Mouse (Mus musculus) hindbrain, embryonic 10.5 days (tissue): Measurements from ENCODE around the gene Snupn. TPM values are rescaled to one million over a fixed set of nuclear protein-coding genes. Genes with fewer than 3 reads are reported as not detected.
"Not testable (repeated sequence)": the region's sequence is repeated elsewhere in the genome, so short reads cannot be mapped to it uniquely, and the experiment has no call there.

ENCODE experiments used
- DNase-seq: peaks from one replicate; pipeline ENCODE4 v3.0.0-alpha.2; 2017; ENCODE audit warnings: low spot score
- H3K27ac ChIP-seq: fragments of 300-500 bp; sonication (generic); 2 replicates; pipeline ENCODE4 v1.5.1; 2016; ENCODE audit warnings: mild to moderate bottlenecking, moderate library complexity
- H3K27me3 ChIP-seq: fragments of 300-500 bp; sonication (generic); 2 replicates; pipeline ENCODE4 v1.6.1; 2016; ENCODE audit warnings: mild to moderate bottlenecking; ENCODE audit not compliant: poor library complexity, insufficient read depth, severe bottlenecking
- H3K36me3 ChIP-seq: fragments of 300-500 bp; sonication (generic); 2 replicates; pipeline ENCODE4 v1.6.1; 2016; ENCODE audit warnings: mild to moderate bottlenecking, moderate library complexity
- H3K4me1 ChIP-seq: fragments of 300-500 bp; sonication (generic); replicated peaks from 2 replicates; pipeline ENCODE4 v1.6.1; 2016; ENCODE audit warnings: mild to moderate bottlenecking
- H3K4me3 ChIP-seq: fragments of 300-500 bp; sonication (generic); 2 replicates; pipeline ENCODE4 v1.5.1; 2016; ENCODE audit warnings: mild to moderate bottlenecking, moderate library complexity
- H3K9me3 ChIP-seq: fragments of 300-500 bp; sonication (generic); 2 replicates; pipeline ENCODE4 v1.6.1; 2016; ENCODE audit warnings: mild to moderate bottlenecking, moderate library complexity
- WGBS: fragments of 180-500 bp; shearing (Covaris S2); methylation state at CpG from one replicate; pipeline ENCODE4 v1.1.7; 2016; 5-methylcytosine and 5-hydroxymethylcytosine counted together
- polyA plus RNA-seq: library from polyadenylated mRNA; unstranded; fragments of >200 nt; fragmentation: Nextera tagmentation; extraction: Ambion mirVana; gene quantifications from 2 replicates; pipeline ENCODE4 v1.2.1, GENCODE M21; 2016

Gene Snupn
- polyA plus RNA-seq, 1 experiment from 2014 or later = 28.4 TPM

DNA sequence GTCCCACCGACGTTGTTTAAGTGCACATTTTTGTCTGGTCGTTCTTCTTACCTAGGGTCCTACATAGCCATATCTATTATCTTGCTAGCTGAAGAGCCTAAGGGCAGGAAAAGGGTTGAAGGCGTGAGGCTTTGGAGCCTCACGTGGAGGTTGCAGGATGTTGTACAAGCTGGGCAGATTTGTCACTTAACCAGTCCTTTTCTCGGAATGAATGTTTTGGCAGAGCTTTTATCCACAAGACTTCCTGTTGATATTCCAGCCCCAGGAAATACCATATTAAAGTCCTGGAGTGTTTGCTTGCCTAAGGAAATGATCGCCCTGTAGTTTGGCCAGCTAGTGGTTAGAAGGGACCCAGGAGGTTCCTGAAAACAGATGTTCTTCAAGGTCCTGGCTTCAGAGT, 12.3 kb upstream of the Snupn start:
- peak overlapping the region; percentile 89 for H3K27ac ChIP-seq
- no peak for DNase-seq

DNA sequence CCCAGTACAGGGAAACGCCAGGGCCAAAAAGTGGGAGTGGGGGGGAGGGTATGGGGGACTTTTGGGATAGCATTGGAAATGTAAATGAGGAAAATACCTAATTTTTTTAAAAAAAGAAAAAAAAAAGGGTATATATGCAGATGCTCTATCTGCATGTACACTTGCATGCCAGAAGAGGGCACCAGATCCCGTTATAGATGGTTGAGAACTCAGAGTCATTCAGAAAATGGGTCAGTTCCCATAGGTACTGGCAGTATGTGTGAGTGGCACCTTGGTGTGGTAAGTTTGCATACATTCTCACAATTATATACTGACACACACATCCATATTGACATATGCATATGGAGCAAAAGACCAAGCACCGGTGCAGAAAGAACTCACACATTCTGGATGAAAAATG, 3.2 kb upstream of the Snupn start:
- not testable (repeated sequence) for H3K27me3 ChIP-seq, H3K4me3 ChIP-seq, H3K9me3 ChIP-seq, DNase-seq, H3K36me3 ChIP-seq, H3K27ac ChIP-seq
- 25% methylated on average over 3 of the region's 3 CpGs for WGBS
- H3K4me1 ChIP-seq = peaks cover 13% of the 10 kb centered on the region

More for the DNA sequence above, 12.3 kb upstream of the Snupn start:
- peaks cover 16% of the 10 kb centered on the region for H3K4me1 ChIP-seq
- 7% methylated on average over 7 of the region's 7 CpGs for WGBS
- H3K36me3 ChIP-seq = peaks cover 6% of the 10 kb centered on the region; the same call in 1 of the 2 replicates
- H3K4me3 ChIP-seq = peak overlapping the region; percentile 84
- H3K9me3 ChIP-seq = no peaks in the 10 kb centered on the region
- no peaks in the 10 kb centered on the region for H3K27me3 ChIP-seq

DNA sequence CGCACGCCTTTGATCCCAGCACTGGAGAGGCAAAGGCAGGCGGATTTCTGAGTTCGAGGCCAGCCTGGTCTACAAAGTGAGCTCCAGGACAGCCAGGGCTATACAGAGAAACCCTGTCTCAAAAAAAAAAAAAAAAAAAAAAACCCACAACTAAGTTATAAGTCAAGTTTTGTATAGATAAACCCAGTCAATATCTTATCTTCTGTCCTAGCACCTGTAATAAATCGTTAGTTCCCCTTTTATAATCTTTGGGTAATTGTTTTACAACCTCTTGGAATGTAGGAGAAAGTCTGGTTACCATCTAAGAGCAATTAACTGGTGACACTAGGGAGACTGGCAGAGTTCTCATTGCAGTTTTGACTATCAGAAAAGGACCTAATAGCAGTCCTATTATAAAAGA, 2.0 kb upstream of the Snupn start:
- H3K27me3 ChIP-seq, DNase-seq, H3K27ac ChIP-seq, H3K36me3 ChIP-seq, H3K9me3 ChIP-seq, H3K4me3 ChIP-seq: not testable (repeated sequence)
- H3K4me1 ChIP-seq = peaks cover 13% of the 10 kb centered on the region
- WGBS = 92% methylated on average over 5 of the region's 5 CpGs

DNA sequence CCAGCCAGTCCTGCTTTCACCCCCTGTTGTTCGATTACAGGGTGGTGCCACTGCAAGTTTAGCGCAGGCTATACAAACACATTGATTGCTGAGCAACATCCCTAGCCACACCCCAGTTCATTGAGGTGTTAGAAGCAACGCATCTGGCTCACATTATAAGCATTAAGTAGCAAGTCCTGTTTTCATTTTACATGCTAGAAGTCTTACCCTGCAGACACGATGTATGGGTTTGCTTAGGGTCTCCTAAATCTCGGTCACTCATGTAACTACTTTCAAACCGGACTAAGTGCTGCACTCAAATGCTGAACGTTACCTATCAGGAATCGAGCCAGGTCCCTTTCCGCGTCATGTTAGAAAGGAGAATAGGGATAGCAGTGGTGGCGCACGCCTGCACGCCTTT, 911 bp upstream of the Snupn start:
- H3K4me3 ChIP-seq = peak overlapping the region; percentile 70
- no peaks in the 10 kb centered on the region for H3K36me3 ChIP-seq
- H3K4me1 ChIP-seq = peaks cover 13% of the 10 kb centered on the region
- H3K9me3 ChIP-seq = no peaks in the 10 kb centered on the region
- DNase-seq = no peak
- 33% methylated on average over 13 of the region's 13 CpGs for WGBS
- H3K27ac ChIP-seq = peak overlapping the region; percentile 95
- H3K27me3 ChIP-seq = no peaks in the 10 kb centered on the region

DNA sequence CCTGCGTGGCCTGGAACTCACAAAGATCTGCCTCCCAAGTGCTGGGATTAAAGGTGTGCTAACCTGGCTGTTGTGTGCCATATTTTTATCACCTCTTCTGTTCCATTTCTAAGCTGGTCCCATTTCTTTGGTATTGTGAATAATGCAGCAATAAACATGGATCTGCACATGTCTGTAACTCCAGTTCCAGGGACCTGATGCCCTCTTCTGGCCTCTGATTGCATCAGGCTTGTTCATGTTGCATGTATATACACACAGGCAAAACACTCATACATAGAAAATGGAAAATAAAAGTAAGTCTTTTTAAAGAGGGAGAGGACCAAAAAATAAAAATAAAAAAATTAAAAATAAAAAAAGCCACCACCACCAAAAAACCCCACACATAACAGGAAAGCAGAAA, 2.9 kb downstream of the Snupn start:
- H3K4me3 ChIP-seq = no peak overlapping the region
- DNase-seq = no peak
- H3K36me3 ChIP-seq = peaks cover 17% of the 10 kb centered on the region
- no peak overlapping the region for H3K27ac ChIP-seq
- H3K9me3 ChIP-seq = no peaks in the 10 kb centered on the region
- WGBS = 95% methylated on average over 1 of the region's 1 CpGs
- H3K27me3 ChIP-seq = no peaks in the 10 kb centered on the region
- peaks cover 13% of the 10 kb centered on the region for H3K4me1 ChIP-seq

DNA sequence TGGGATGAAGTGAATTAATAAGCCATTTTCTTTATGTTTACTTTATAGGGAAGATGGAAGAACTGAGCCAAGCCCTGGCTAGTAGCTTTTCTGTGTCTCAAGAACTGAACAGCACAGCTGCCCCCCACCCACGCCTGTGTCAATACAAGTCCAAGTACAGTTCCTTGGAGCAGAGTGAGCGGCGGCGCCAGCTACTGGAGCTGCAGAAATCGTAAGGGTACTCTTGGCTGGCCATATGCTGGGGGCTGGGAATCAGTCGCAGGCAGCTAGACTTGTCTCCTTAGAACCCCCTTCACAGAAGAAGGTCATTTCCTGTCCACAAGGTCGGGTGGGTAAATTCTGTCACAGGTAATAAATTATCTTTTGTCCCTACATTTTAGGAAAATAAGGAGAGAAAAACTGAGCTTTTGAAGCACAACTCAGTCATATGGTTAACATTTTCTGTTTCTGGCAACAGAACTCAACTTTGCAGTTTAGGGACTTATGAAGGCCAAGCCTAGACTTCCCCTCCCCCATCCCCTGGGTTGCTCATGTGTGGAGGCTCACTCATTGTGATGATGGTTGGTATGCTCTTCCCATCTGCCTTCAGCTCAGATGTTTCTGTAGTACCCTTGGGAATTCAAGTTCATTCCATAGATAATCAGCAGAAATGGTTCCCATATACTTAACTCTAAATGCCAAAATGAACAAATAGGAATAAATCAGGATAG, 6.4 kb downstream of the Snupn start:
- no peak for DNase-seq
- WGBS = 86% methylated on average over 7 of the region's 7 CpGs

DNA sequence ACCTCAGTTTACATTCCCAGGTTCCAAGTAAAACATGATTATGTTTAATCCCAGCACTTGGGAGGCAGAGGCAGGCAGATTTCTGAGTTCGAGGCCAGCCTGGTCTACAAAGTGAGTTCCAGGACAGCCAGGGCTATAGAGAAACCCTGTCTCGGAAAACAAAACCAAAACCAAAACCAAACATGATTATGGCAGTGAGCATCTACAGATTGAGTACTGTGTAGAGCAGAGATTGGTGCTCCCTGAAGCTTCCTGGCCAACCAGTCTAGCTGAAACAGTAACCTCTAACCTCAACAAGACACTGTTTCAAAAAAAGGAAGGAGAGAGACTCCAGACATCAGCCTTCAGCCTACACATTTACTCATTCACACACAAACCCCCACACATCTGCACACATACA, 8.0 kb downstream of the Snupn start:
- Histone ChIP-seq H3K4me1 (no peaks in the 10 kb centered on the region), H3K9me3 (peaks cover 8% of the 10 kb centered on the region; the same call in 1 of the 2 replicates), H3K36me3 (peaks cover 58% of the 10 kb centered on the region), H3K4me3 (no peak overlapping the region), H3K27ac (no peak overlapping the region), H3K27me3 (no peaks in the 10 kb centered on the region)
- 95% methylated on average over 2 of the region's 2 CpGs for WGBS
- DNase-seq = no peak

More for the DNA sequence above, 6.4 kb downstream of the Snupn start:
- no peak overlapping the region for H3K27ac ChIP-seq
- H3K27me3 ChIP-seq = no peaks in the 10 kb centered on the region
- H3K4me1 ChIP-seq = no peaks in the 10 kb centered on the region
- H3K9me3 ChIP-seq = peaks cover 8% of the 10 kb centered on the region; the same call in 1 of the 2 replicates
- H3K36me3 ChIP-seq = peaks cover 42% of the 10 kb centered on the region
- H3K4me3 ChIP-seq = no peak overlapping the region

DNA sequence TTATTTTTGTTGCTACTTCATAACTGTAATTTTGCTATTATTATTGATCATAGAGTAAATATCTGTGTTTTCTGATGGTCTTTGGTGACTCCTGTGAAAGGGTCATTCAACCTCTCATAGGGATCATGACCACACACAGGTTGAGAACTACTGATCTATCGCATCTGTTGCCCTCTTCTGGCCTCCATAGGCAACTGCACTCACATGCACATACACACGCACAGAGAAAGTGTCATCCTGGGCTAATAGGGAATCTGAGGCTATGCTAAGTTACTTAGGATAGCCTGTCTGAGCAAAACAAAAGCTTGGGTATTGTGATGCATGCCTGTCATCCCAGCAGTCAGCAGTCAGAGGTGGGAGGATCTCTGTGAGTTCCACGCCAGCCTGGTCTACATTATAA, 10.9 kb downstream of the Snupn start:
- Histone ChIP-seq H3K36me3 (peaks cover 66% of the 10 kb centered on the region), H3K4me1 (no peaks in the 10 kb centered on the region)
- no peak for DNase-seq

DNA sequence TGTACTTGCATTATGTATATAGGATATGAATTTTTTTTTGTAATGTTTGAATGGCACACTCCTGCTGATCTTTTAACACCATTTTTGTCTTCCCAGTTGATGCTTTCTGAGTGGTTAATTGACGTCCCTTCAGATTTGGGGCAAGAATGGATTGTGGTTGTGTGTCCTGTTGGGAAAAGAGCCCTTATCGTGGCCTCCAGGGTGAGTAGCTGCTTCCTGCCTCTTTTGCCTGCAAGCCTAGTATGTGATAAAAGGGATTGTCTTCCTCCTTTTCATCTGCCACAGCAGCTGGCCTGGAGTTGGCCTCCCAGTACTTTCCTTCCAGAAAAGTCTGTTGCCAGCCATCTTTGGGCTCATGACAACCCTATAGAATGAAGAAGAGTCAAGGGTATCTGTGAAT, 19.5 kb downstream of the Snupn start:
- Histone ChIP-seq H3K27me3 (no peaks in the 10 kb centered on the region), H3K4me3 (no peak overlapping the region), H3K4me1 (no peaks in the 10 kb centered on the region), H3K36me3 (peaks cover 52% of the 10 kb centered on the region), H3K9me3 (no peaks in the 10 kb centered on the region), H3K27ac (no peak overlapping the region)
- DNase-seq = no peak
- 78% methylated on average over 2 of the region's 2 CpGs for WGBS

More for the DNA sequence above, 10.9 kb downstream of the Snupn start:
- 95% methylated on average over 3 of the region's 3 CpGs for WGBS
- peaks cover 8% of the 10 kb centered on the region; the same call in 1 of the 2 replicates for H3K9me3 ChIP-seq
- no peak overlapping the region for H3K4me3 ChIP-seq
- no peak overlapping the region for H3K27ac ChIP-seq
- H3K27me3 ChIP-seq = no peaks in the 10 kb centered on the region

DNA sequence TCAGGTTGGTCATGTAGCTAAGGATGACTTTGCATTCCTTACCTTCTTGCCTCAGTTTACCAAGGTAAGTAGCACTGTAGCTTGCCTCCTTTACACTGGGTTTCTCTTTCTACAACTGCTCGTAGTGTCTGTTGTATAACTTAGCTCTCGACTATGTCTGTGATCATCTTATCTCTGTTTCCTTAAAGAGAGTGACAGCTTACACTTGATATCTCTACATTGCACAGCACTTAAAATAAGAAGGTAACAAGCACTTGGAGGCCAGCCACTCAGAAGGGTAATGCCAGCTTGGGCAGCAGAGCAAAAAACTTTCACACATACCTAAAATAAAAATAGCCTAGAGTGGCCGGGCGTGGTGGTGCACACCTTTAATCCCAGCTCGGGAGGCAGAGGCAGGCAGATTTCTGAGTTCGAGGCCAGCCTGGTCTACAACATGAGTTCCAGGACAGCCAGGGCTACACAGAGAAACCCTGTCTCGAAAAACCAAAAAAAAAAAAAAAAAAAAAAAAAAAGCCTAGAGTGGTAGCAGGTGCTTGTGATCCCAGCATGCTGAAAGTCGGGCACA, 23.4 kb downstream of the Snupn start:
- no peak overlapping the region for H3K27ac ChIP-seq
- 93% methylated on average over 8 of the region's 8 CpGs for WGBS
- no peaks in the 10 kb centered on the region for H3K4me1 ChIP-seq
- H3K27me3 ChIP-seq = no peaks in the 10 kb centered on the region
- H3K36me3 ChIP-seq = peaks cover 43% of the 10 kb centered on the region
- no peak for DNase-seq
- H3K9me3 ChIP-seq = no peaks in the 10 kb centered on the region
- no peak overlapping the region for H3K4me3 ChIP-seq

DNA sequence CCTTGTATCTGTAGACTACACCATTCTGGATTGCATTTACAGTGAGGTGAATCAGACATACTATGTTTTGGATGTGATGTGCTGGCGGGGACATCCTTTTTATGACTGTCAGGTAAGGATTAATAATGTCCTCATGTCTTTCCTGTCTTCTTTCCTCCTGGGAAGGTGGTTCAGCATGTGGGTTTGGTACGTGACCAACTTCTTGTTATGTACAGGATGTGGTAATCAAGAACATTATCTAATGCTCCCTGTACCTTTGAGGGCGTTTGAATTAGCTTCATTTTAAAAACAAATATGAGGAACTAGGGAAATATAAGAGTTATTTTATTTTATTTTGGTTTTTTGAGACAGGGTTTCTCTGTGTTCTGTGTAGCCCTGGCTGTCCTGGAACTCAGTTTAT, 24.5 kb downstream of the Snupn start:
- no peak for DNase-seq
- no peak overlapping the region for H3K27ac ChIP-seq
- H3K9me3 ChIP-seq = no peaks in the 10 kb centered on the region
- WGBS = 87% methylated on average over 3 of the region's 3 CpGs
- H3K4me1 ChIP-seq = no peaks in the 10 kb centered on the region
- H3K27me3 ChIP-seq = no peaks in the 10 kb centered on the region
- peaks cover 45% of the 10 kb centered on the region for H3K36me3 ChIP-seq
- H3K4me3 ChIP-seq = no peak overlapping the region

DNA sequence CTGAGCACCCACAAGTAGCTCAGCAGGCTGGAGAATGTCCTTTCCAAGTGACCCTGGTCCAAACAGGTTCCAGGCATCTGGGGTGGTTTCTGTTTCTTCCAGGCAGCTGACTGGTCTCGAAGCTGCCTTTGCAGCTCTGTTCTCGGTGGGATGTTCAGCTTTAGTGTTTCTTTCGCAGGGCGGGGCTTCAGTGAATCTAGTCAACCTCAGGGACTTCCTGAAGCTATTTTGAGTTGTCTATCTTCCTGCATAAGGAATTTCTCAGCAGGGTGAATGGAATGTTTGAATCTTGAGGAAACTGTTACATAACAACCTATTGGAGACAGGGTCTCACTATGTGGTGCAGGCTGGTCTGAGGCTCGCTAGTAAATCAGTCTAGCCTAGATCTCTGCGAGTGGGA, 29.5 kb downstream of the Snupn start:
- no peaks in the 10 kb centered on the region for H3K9me3 ChIP-seq
- WGBS = 94% methylated on average over 6 of the region's 6 CpGs

DNA sequence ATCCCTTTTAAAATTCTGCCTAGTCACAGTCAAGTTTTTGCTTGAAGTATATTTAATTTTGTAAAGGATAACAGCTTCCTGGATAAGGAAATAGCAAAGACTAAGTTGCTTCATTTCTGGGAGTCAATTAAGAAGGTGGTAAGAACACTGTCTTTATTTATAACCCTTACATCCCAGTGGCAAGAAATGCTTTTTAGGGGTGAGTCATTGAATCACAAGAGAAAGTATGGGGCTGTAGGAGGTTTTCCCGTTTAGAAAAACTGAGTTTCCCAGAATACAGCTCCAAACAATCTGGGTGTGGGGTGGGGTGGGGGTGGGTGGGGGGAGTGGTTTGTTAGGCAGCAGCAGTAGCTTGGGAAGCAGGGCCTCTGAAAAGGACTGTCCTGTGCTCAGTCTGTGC, 30.8 kb downstream of the Snupn start:
- H3K4me3 ChIP-seq = no peak overlapping the region
- no peak for DNase-seq
- H3K36me3 ChIP-seq = peaks cover 46% of the 10 kb centered on the region
- no peaks in the 10 kb centered on the region for H3K27me3 ChIP-seq
- WGBS = 77% methylated on average over 1 of the region's 1 CpGs
- H3K27ac ChIP-seq = no peak overlapping the region
- H3K4me1 ChIP-seq = no peaks in the 10 kb centered on the region
- H3K9me3 ChIP-seq = no peaks in the 10 kb centered on the region

More for the DNA sequence above, 29.5 kb downstream of the Snupn start:
- Histone ChIP-seq H3K4me1 (no peaks in the 10 kb centered on the region), H3K27ac (no peak overlapping the region), H3K4me3 (no peak overlapping the region), H3K36me3 (peaks cover 46% of the 10 kb centered on the region), H3K27me3 (no peaks in the 10 kb centered on the region)
- no peak for DNase-seq
